Mouse (Mus musculus) retina, embryonic 14.5 days (tissue): ENCODE measurements at regions not wholly inside any gene's neighbourhood (a gene's known extent, or its start where the extent isn't known, plus 50 kb on each side); places are given as distances from the start of the nearest gene placed in this dataset.

Source experiments
- DNase-seq: peaks from one replicate; pipeline ENCODE4 v3.0.0-alpha.2; 2015; ENCODE audit warnings: low spot score

DNA sequence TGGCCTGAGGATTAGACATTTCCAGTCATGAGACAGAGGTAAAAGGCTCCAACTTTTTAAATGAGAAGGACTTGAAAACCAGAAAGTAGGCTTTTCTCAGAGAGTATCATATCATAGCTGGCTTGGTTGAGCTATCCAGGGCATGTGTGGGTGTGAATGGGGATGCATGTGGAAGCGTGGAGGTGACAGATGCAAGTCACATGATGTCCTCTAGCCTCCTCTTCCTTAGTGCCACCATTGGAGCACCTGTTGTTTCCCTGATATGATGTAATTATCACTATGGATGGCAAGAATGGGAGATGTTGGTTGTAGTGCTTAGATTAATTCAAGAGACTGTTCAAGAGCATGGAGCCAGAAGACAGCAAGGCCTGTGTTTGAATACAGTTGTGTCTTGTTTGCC lies 510.0 kb downstream of the Ccdc171 start:
- no peak for DNase-seq

DNA sequence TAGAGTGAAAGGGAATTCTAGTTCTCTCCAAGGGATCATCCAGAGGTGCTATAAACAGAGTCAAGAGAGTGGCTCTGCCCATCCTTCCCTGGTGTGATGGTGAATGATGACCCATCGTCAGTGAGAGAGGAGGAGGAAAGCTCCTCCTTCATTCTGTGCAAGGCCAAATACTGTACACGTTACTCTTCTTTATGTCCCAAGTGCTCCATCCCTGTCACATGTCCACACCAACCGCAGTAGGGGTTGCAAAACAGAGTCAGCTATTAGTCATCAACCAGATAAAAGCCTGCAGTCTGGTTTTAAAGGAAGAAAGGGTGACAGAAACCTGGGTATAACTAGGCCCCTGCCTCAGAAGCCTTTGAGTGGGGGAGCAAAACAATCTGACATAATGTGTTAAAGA lies 512.2 kb downstream of the Ccdc171 start:
- no peak for DNase-seq

DNA sequence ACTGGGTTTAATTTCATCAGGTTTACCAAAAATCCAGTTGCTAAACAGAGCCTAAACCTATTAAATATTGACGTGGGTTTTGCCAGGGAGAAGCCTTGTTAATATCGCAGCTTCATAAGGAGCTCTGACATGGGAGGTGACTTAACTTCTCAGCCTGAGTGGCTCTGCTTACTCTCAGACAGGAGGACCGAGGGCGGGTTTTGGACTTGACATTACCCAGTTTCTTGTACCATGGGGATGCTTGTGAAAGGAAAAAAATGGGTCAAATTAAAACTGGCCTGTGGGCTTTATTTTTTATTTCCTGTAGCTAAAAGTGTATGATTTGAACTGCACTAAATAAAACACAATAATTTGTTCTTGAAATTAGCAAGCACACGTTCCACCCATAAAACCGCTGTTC lies 524.9 kb downstream of the Ccdc171 start:
- DNase-seq: no peak

DNA sequence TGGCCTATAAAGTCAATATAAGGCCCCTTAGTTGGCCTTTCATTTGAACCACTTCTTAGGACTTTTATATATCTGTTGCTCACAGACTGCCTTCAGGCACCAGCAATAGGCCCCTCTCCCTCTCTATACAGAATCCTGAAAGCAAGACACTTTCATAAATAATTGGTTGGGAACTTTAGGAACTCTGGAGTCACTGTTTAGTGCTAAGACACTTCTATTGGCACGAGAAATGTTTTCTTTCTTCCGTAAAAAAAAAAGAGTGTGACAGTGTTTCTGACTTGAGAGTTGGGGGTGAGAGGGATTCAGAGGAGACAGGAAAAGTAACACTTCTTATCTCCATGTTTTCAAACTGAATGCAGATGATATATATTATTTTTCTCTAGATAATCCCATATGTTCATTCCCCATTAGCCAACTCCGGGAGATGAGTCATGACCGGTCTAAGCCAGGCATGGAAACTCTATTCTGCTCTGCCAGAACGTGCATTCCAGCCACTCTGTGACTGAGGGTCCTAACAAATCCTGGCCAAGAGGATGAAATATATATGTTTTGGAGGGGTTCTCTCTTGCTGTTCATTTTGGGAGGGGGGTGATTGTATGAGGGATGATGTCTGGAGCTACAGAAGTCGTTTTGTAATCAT lies 531.6 kb downstream of the Ccdc171 start:
- DNase-seq: no peak

DNA sequence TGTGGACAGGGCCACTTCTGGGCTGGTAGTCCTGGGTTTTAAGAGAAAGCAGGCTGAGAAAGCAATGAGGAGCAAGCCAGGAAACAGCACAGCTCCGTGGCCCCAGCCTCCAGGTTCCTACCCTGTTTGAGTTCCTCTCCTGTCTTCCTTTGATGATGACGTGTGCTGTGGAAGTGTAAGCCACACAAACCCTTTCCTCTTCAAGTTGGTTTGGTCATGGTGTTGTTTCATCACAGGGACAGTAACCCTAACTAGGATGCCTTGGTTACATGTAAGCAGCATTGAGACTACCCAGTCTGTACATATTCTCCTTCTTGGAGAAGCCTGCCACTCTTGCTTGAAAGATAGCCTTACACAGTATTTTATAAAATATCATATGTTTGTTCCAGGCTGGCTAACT lies 534.8 kb downstream of the Ccdc171 start:
- no peak for DNase-seq

DNA sequence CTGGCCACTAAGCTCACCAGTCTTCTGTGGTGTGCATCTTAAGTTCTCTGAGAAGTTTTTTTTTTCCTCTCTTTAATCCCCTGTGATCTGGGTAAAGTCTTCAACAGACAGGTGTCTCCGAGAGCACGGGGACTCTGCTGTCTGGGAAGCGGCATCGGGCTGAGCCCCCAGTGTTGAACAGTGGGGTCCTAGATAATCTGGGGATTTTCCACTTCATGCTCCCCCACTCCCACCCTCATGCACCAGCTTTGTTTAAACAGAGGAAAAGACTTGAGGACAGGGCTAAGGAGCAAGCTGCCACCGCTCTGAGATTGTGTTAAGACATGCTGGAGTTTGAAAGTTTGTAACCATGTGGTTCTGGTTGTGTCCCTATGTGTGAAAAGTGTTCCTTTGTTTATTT lies 538.4 kb downstream of the Ccdc171 start:
- DNase-seq: no peak

DNA sequence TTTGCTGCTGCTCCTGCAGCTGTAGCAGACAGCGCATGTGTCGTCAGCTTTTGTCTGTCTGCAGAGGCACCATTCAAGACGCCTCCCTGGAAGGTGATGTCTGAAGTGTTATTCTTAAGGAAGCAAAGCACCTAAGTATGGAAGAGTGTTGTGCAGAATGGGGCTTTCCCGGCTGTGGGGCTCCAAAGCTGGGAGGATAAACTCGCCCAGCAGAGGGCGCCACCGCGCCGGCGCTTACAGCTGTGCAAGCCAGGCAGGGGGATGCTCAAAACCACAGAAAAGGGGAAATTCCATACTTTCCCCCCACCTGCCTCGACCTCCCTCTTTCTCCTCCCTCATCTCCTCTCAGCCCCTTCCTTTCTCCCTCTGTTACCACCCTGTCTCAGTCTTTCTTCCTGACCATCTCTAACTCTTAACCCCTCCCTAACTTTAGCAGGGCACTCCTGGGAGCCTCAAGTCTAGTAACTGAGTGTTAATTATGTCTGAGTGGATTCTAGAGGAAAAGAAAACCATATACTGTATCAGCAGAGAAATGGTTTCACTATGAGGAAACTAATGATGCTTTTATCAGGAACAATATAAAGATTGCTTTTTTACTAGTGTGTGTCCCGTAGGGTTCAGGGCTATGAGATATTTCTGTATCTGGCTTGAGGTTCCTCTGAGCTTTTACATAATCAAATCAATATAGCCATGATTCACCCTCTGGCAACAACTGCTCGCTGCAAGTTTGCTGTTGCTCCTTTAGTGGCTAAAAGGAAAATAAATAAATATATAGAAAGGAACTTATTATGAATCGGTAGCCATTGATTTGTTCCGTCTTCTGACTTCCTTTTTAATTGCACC lies 539.5 kb downstream of the Ccdc171 start:
- peak; percentile 83 for DNase-seq

DNA sequence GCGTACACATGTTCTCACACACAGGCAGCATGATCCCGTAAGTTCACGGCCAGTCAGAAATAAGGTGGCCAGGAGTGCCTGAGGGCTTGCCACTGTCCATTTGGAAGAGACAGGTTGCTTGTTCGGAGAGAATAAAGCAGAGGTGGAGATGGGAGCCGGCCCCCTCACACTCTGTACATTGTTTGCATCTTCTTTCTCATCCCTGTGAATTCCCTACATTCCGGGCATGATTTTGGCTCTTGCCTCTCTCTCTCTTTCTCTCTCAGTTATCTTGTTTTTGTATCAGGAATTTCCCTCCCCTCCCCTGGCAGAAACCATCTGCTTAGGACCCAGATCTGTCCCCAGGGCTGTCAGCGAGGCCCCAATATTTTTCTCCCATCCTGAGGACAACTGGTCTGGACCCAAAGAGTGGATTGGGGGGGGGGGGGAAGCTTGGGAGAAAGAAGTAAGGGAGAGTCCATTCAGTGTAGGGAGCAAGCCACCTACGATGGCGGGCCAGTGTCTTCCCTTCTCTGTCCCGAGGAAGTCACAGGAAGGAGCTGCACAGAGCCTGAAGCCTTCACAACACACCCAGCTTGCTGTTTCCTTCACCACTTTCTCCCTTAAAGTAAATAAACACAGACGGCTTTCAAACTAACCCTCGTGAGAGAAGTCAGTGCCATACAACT lies 540.2 kb downstream of the Ccdc171 start:
- DNase-seq: no peak

DNA sequence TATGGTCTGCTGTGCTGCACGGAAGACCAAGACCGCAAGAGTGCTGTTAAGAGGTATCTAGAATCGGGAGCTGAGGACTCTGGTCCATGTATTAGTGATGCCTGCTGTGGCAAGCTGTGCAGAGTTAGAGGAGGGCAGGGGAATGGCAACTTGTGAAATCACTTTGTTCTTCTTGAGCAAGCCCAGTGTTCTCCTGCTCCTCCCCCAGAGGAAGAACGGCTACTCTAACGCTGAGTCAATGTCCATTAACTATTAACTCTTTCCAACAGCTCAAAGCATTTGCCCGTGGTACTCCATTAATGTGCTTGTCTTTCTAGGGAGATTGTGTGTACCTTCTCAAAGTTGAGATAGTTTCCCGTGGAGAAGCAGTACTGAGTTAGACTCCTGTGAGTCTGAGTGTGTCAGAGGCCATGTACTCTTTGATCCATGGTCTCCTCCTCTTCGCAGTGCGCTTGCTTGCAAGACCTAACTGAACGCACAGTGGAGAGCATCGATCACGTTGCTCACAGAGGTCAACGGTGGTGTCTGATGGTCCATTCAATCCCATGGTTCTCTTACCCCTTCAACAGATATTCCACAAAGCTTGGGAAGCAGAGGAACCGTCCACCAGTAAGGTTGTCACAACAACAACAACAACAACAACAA lies 542.7 kb downstream of the Ccdc171 start:
- DNase-seq: no peak

DNA sequence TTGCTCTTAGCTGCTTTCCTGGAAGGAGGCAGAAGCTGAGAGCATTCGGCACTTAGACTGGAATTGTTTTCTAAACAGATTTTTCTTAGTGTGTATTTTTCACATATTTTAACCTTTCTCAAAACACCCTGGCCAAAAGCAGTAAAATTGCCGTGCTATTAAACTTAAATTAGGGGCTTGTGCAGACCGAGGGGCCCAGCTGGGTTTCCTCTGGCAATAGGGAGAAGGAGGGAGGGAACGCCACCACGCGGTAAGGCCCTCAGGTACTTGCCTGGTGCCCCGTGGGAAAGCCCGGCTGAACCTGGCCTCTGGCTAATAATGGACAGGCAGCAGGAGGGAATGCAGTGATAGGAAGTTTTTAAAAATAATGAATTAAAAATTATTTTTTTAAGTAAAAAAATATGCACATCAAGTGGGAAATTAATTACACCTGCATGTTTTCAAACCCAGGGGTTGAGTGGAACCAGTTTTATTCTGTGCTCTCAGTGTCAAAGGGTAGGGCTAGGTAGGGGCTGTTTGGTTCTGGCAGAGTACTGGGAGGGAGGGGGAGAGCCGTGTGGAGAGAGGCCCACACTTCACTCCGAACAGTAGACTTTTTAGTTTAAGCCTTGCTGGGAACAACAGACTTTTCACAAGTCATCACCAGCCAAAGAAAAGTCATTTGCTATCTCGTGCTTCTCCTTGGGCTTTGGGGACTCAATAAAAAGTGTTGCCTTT lies 543.8 kb downstream of the Ccdc171 start:
- DNase-seq: no peak

DNA sequence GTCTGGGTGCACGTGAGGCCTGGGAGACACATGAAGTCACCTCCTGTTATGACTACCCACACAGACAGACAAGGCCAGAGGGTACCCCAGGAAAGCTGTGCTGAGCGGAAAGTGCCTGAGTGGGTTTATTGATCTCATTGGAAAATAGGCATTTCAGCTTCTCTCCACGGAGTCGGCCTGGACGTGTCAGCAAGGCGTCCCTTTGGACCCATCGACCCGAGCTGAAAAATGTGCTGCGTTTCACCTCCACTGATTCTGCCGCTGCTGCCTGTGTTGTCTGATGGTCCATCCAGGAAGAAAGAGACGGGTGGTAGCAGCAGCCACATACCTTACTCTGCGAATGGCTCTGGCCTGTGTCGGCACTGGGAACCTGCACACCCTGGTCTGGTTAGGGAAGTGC lies 544.3 kb downstream of the Ccdc171 start:
- DNase-seq: no peak

DNA sequence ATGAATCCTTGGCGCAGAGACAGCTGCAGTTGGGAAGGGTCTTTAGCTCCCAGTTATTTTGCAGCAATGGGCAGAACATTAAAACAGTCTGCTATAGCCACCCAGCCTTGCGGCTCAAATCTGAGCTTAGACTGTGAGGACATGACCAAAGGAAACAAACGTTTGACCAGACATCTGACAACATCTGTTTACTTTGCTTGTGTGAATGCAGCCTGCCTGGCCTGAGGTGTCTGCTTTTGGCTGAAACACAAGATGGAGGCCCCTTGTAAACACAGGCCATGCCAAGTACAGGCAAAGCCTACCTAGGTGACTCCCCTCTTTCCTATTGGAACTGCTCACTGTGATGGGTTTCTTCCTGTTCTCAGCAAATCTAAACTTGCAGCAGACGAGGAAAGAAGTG lies 544.7 kb downstream of the Ccdc171 start:
- no peak for DNase-seq

DNA sequence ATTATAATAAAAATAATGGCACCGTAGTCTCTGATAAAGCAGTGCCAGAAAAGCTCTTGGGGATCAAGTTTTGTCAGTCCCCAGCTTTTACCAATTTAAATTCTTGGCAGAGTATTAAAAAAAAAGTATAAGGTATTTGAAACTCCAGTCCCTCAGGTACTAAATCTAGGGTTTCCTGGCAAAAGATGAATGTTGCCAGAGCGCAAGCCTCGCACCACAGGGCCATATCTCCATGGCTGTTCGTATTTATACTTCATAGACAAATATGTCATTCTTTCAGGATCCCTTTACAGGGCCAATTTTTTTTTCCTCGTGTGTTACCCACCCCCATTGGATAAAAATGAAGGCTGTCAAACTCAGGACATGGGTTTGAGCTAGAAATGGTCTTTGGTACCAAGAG lies 546.8 kb downstream of the Ccdc171 start:
- DNase-seq: no peak

DNA sequence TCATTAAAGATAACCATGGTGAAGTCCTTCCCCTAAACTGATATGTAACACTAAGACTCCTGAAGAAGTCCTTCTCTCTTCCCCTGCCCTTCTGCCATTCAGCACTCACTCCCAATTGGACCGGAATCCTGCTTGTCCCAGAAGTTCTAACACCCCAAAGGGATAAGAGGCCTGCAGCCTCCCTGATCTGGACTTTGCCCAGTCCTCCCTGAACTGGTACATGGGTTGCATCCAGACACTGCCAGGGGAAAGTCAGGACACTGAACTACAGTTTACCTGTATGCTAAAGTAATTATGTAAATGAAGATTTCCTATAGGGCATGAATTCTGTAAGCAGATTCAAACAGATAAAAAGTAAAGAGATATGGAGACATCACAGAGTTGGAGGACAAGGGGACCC lies 551.2 kb downstream of the Ccdc171 start:
- no peak for DNase-seq

DNA sequence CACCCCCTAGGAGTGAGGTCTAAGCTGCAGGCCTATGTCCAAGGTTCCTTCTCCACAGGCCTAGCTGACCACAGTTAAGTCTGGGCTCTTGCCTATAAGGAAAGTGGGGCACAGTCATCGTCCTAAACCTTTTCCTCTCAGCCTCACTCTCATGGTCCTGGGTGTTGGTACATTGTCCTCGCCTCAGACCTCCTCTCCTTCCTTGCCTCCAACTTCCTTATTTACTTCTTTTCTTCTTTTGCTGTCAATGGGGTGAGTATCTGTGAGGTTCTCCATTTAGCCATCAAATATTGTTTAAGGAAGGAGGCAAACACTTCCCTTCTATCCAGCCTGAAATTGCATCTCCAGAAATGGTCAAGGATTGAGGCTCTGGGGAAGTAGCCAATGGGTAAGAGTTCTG lies 554.2 kb downstream of the Ccdc171 start:
- DNase-seq: no peak

DNA sequence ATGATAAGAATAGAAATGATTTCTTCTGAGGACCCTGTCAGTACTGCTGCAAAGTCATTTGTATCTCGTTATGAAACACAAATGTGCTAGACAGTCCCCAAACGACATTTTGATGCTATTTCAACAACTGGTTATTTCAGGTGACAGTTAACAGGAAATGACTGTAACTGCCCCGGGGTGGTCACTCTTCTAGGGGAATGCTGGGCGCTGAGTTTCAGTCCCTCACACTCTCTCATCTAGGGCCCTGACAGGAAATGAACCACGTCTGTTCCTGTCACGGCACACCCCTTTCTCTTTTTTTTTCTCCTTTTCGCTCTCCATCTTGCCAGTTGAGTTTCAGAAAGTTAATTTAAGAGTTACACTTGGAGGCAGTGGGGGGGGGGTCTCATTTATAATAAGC lies 556.2 kb downstream of the Ccdc171 start:
- no peak for DNase-seq

DNA sequence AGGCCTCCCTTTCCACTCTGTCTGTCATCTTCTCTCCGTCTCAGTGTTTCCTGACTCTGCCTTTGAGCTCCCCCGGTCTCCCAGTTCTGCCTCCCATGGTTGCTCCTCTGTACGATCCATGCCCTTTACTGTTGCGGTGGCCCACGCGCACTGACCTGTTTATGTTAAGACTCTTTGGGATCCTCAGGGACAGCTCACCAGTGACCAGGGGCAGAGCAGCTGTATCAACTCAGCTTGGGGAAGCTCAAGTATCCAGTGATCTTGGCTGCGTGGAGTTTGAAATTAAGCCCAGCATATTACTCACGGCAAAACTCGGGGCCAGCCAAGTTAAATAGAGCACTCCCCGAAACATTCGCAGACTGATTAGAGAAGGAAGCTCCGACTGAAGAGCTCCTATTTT lies 562.8 kb downstream of the Ccdc171 start:
- DNase-seq: no peak

DNA sequence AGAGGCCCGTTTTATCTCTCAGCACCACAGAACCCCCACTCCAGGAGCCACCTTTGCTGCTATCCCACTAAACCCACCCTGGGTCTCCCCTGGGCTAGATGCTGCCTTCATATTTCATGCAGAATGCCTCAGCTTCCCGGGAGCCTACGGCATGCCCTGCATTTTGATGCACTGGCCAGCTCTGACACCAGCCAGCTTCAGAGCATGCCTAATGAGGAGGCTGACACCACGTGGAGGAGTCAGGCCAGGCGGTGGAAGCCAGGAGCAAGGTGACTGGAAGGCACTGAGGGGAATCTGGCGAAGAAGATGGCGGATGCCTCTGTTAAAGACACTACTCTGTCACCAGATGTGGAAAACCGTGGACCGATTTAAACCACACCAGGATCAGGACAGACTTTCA lies 567.2 kb downstream of the Ccdc171 start:
- DNase-seq: no peak

DNA sequence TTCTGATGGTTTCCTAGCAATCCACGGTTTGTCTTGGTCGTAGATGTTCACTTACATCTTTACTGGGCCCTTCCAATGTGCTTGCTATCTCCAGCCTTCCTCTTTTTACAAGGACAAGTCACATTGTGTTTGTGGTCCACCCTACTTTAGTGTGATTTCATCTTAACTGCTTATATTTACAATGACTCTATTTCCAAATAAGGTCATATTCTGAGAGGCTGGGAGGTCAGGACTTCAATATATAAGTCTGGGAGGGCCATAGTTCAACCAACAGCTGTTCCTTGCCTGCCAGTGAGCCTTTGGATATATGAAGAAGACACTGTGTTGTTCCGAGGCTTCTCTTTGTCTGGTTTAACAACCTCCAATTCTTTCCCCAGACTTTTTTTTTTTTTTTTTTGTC lies 569.9 kb downstream of the Ccdc171 start:
- no peak for DNase-seq

DNA sequence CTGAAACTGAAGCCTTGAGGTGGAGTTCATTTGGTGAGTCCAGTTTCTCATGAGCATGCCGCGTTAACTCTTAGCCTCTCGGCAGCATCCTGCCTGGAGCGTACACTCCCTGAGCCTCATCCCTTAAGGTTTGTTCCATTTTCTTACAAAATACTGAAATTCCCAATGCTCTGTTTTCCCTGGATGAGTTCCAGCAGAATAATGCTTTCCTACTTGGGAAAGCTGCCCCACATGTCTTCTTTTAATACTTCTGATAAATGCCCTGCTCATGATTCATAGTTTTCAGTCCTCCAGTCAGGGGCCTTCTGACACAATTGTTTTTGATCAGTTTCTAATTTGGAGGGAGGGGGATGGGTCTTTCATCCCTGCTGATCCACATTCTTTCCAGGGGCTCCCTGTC lies 570.7 kb downstream of the Ccdc171 start:
- DNase-seq: no peak

DNA sequence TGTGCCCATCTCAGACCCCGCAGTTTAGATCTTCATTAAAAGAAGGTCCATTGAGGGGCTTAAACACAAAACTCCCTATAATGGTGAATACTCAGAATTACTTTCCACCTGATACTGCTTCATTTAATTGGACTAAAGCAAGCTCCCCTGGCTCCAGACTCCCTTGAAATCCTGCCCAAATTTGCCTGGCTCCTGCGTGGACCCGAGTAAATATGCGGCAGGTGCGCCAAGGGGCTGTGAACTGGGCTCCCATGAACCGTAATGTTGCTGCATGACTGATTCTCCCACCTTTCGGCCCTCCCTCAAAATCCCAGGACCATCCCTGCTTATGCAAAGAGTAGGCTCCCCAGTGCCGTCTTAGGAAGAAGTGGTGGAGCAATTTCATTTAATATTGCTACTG lies 573.7 kb downstream of the Ccdc171 start:
- DNase-seq: no peak

DNA sequence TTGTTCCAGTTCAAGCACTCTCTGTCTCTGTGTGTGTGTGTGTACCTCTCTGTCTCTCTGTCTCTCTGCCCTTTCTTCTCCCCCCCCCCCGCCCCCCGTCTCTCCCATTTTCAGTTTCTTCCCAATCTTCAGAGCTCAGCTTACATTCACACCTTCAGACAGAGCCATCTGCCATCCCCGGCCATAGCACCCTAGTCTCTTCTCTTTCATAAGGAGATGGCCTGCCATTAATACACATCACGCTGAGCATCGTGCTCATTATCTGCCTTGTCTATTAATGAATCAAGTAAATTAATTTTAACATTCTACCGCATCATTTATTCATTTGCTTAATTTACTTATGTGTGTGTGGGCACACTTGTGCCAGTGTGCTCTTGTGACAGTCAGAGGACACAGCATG lies 573.2 kb downstream of the Bnc2 start:
- no peak for DNase-seq
